11 mouse cellular contexts compared by ENCODE assay signal in genomic region chr11:83230966-83231365, GRCm38 (mm10). TPM values are rescaled to one million over a fixed set of nuclear protein-coding genes. Genes with fewer than 3 reads are reported as not detected.
DNase-seq lines count a peak whose midpoint lies in the region; ATAC-seq and TF ChIP-seq lines count a peak whose summit lies in the region.
"Had no signal": no experiment of that assay in that cellular context is flagged by ENCODE, and none has a peak within 500 bp of the region (broad histone marks: within the 10 kb centered on the region; RNA-seq: fewer than 3 reads in every experiment).

No protein-coding gene starts in this region.

- intact Hi-C loops in heart, postnatal 10 days (cut with DNase I): no loop called here

- TF ChIP-seq EP300 in liver, postnatal 0 days (IDR thresholded peaks at IDR 0.05; ENCODE audit: low read depth): no peak

- ATAC-seq in liver, postnatal 0 days: peak; percentile 71
- ATAC-seq in forebrain, embryonic 14.5 days: no peak

- no peak overlapping the region for H3K27ac ChIP-seq in liver, postnatal 0 days (ENCODE audit: low read depth)
- H3K27ac ChIP-seq in forebrain, embryonic 14.5 days (ENCODE audit: low read depth, low read length): no peak overlapping the region
- H3K27ac ChIP-seq in limb, embryonic 10.5 days: no peak overlapping the region

- no peaks in the 10 kb centered on the region for H3K27me3 ChIP-seq in liver, postnatal 0 days (ENCODE audit: insufficient read depth, low read length)
- no peaks in the 10 kb centered on the region for H3K27me3 ChIP-seq in forebrain, embryonic 14.5 days (replicated peaks; ENCODE audit: control insufficient read depth, insufficient read depth, low read length)
- no peaks in the 10 kb centered on the region for H3K27me3 ChIP-seq in limb, embryonic 10.5 days (ENCODE audit: low read depth, poor library complexity, severe bottlenecking)

- H3K9me3 ChIP-seq in liver, postnatal 0 days (ENCODE audit: low read length): no peaks in the 10 kb centered on the region
- no peaks in the 10 kb centered on the region for H3K9me3 ChIP-seq in forebrain, embryonic 14.5 days (replicated peaks; ENCODE audit: control insufficient read depth, low read length)
- no peaks in the 10 kb centered on the region for H3K9me3 ChIP-seq in limb, embryonic 10.5 days (replicated peaks)

- 47% methylated on average over 3 of the region's 3 CpGs for WGBS in liver, postnatal 0 days (ENCODE audit: insufficient replicate concordance)
- WGBS in forebrain, embryonic 14.5 days: 62% methylated on average over 3 of the region's 3 CpGs
- WGBS in limb, embryonic 10.5 days: 74% methylated on average over 3 of the region's 3 CpGs

- H3K9ac ChIP-seq in liver, postnatal 0 days (replicated peaks): no peak overlapping the region
- no peak overlapping the region for H3K9ac ChIP-seq in forebrain, embryonic 14.5 days (ENCODE audit: low read length)

- DNase-seq in heart, postnatal 10 days: peak; percentile 11 to 20
- DNase-seq in heart, postnatal 4 days: no peak
- peak; percentile 45 to 50 for DNase-seq in B cell, adult 2 months
- peak; percentile 23 for DNase-seq in ES-CJ7 (ENCODE audit: low read depth, low spot score)
- no peak for DNase-seq in liver, postnatal 0 days
- no peak for DNase-seq in forebrain, embryonic 14.5 days (ENCODE audit: low spot score)
- no peak for DNase-seq in ovary, postnatal 10 days (ENCODE audit: low spot score)
- no peak for DNase-seq in limb, embryonic 10.5 days (ENCODE audit: low spot score)

- H3K4me1 ChIP-seq in liver, postnatal 0 days (ENCODE audit: insufficient read depth): 0 out of 2 replicates have a peak, but pooled peaks cover 2% of the 10 kb centered on the region
- no peaks in the 10 kb centered on the region for H3K4me1 ChIP-seq in forebrain, embryonic 14.5 days (ENCODE audit: control insufficient read depth, insufficient read depth, low read length)
- no peaks in the 10 kb centered on the region for H3K4me1 ChIP-seq in limb, embryonic 10.5 days

- H3K36me3 ChIP-seq in liver, postnatal 0 days (replicated peaks; ENCODE audit: insufficient read depth, low read length): peaks cover 15% of the 10 kb centered on the region; the same call in 1 of the 2 replicates
- no peaks in the 10 kb centered on the region for H3K36me3 ChIP-seq in forebrain, embryonic 14.5 days (ENCODE audit: control insufficient read depth, insufficient read depth, low read length)
- H3K36me3 ChIP-seq in limb, embryonic 10.5 days: no peaks in the 10 kb centered on the region

- H3K4me2 ChIP-seq in liver, postnatal 0 days (ENCODE audit: low read depth, low read length): no peak overlapping the region
- H3K4me2 ChIP-seq in forebrain, embryonic 14.5 days (ENCODE audit: low read length): no peak overlapping the region
- H3K4me2 ChIP-seq: heart, embryonic 11.5 days had no signal

- no peak overlapping the region for H3K4me3 ChIP-seq in liver, postnatal 0 days (ENCODE audit: low read depth, low read length)
- H3K4me3 ChIP-seq in forebrain, embryonic 14.5 days (ENCODE audit: low read depth, low read length): no peak overlapping the region
- H3K4me3 ChIP-seq in limb, embryonic 10.5 days: no peak overlapping the region

- TF ChIP-seq CTCF in liver, postnatal 0 days (IDR thresholded peaks at IDR 0.05; ENCODE audit: low read depth): peak; percentile 77

RNA-seq across cellular contexts. Expression of gene Slfn3, which starts 39.8 kb away (rescaled TPM):
- total RNA-seq in heart, postnatal 10 days (2021): 1 to 10 TPM; 3.3 to 3.7 TPM
- 1 to 10 TPM; 3.4 to 5.2 TPM for total RNA-seq in heart, postnatal 4 days (2021)
- polyA plus RNA-seq in liver, postnatal 0 days (2015; fragmentation: Nextera tagmentation; extraction: Ambion mirVana): 0.77 and 1.1 TPM in 2 replicates
- polyA plus RNA-seq in forebrain, embryonic 14.5 days (2014; fragmentation: Nextera tagmentation; extraction: Ambion mirVana): 0.25 and 0.28 TPM in 2 replicates
- polyA plus RNA-seq in limb, embryonic 10.5 days (2016; fragmentation: Nextera tagmentation; extraction: Ambion mirVana): 0.19 and 0.29 TPM in 2 replicates
- polyA plus RNA-seq: neural tube, embryonic 11.5 days had no signal

RNA-seq across cellular contexts. Expression of gene Slfn14, which starts 55.6 kb away (rescaled TPM):
- total RNA-seq in heart, postnatal 10 days (2021): under 1 TPM; 0.10 to 0.15 TPM
- total RNA-seq in heart, postnatal 4 days (2021): under 1 TPM; 0.14 to 0.20 TPM
- polyA plus RNA-seq in liver, postnatal 0 days (2015; fragmentation: Nextera tagmentation; extraction: Ambion mirVana): 14.3 and 14.8 TPM in 2 replicates
- not detected in 2 replicates for polyA plus RNA-seq in forebrain, embryonic 14.5 days (2014; fragmentation: Nextera tagmentation; extraction: Ambion mirVana)
- 0.08 and 0.15 TPM in 2 replicates for polyA plus RNA-seq in limb, embryonic 10.5 days (2016; fragmentation: Nextera tagmentation; extraction: Ambion mirVana)

RNA-seq across cellular contexts. Expression of gene Slfn4, which starts 56.0 kb away (rescaled TPM):
- total RNA-seq in heart, postnatal 10 days (2021): under 1 TPM; 0.12 to 0.14 TPM
- total RNA-seq in heart, postnatal 4 days (2021): under 1 TPM; 0.09 to 0.14 TPM
- polyA plus RNA-seq in liver, postnatal 0 days (2015; fragmentation: Nextera tagmentation; extraction: Ambion mirVana): 2.7 and 3.1 TPM in 2 replicates
- not detected in 2 replicates for polyA plus RNA-seq in forebrain, embryonic 14.5 days (2014; fragmentation: Nextera tagmentation; extraction: Ambion mirVana)
- not detected in 2 replicates for polyA plus RNA-seq in limb, embryonic 10.5 days (2016; fragmentation: Nextera tagmentation; extraction: Ambion mirVana)
- polyA plus RNA-seq: heart, embryonic 11.5 days; limb, embryonic 11.5 days; neural tube, embryonic 11.5 days had no signal

Comparison
In these comparisons a context has a peak if more than half of its experiments do, and no peak if none do; other contexts are left out.
1. DNase-seq: peak in heart, postnatal 10 days (2 of 2), B cell, adult 2 months (2 of 2) and ES-CJ7 (single experiment); none in heart, postnatal 4 days (single experiment), liver, postnatal 0 days (single experiment), forebrain, embryonic 14.5 days (single experiment), ovary, postnatal 10 days (single experiment) and limb, embryonic 10.5 days (single experiment).
2. RNA of gene Slfn14, which starts 55.6 kb away (polyA plus RNA-seq): 14.3 to 14.8 TPM in liver, postnatal 0 days; 0.08 to 0.15 TPM in limb, embryonic 10.5 days and not detected in forebrain, embryonic 14.5 days; every median in the first group is over 10 times any median in the second.